Mouse (Mus musculus) WW6 (cell line): ENCODE measurements at regions not wholly inside any gene's neighbourhood (a gene's known extent, or its start where the extent isn't known, plus 50 kb on each side); places are given as distances from the start of the nearest gene placed in this dataset.

ENCODE experiments used
- DNase-seq: peaks from one replicate; pipeline ENCODE4 v3.0.0-alpha.2; 2013; ENCODE audit warnings: low read depth, low spot score

GRCm38 (mm10) chr2:30698758-30699535, 104.1 kb downstream of the Cstad start:
- DNase-seq, result no peak

GRCm38 (mm10) chr2:30697851-30698250, 103.0 kb downstream of the Cstad start:
- no peak for DNase-seq

DNA sequence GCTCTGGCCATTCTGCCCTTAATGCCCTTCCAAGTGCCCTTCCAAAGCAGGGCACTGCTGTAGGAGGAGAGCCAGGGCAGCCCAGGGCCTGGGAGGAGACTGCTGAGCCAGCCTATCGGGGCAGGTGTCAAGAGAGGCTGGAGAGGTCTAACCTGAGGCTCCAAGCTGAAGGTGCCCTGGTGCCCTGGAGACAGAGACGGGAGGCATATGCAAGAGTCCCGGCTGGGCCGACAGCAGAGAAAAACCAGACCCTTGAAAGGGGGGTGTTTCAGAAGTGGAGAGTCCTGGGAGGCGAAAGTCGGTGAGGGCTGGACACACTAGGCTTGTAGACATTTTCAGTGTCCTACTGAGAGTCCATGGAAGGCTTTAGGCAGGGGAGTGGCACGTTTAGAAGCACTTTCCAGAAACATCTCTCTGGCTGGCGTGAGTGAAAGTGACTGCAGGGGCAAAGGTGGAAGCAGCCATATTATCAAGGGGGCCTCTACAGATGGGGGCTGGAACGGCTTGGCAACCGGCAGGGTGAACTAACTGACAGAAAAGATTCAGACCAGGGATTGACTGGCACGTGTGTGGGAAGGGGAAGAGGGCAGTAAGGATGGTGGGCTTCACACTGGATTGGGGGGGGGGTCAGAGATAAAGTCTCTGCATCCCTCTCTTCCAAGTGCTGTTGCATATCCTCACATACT, 101.1 kb downstream of the Cstad start:
- DNase-seq, result no peak

GRCm38 (mm10) chr2:30695041-30695440, 100.2 kb downstream of the Cstad start:
- DNase-seq, result no peak

DNA sequence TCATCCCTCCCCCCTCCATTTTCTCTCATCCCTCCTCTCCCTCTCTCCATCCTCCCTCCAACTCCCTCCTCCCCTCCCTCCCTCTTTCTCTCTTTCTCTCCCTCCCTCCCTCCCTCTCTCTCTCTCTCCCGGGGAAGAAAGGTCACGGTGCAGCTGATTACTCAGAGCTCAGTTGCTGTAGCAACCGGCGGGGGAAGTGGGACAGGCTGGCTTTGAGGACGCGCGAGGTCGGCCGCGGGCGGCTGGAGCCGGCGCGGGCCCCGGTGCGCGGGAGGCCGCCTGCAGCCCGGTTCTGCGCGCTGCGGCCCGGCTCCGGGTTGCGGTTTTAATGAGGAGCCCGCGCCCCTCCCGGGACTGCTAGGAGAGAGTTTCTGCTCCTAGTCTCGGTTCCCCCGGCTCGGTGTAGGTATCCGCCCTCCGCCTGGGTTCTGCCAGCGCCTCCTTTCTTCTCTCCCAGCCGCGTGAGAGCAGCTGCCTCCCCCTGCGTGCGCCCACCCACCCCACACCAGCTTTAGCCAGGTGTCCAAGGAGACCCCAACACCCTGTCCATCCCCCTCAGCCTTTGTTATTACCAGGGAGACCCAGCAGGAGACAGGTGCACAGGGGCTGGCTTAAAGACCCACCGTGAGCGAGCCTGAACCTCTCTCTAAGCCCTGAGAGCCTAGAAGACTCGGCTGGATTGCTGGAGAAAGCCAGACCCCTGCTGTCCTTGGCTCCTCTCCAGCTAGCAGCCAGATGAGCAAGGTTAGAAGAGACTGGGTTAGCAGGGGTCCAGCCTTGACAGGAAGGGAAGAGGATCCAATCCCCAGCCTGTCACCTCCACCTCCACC, 98.6 kb downstream of the Cstad start:
- DNase-seq, result no peak

- no peak for DNase-seq
Observed at GRCm38 (mm10) chr2:30692561-30693205, 97.8 kb downstream of the Cstad start.

- no peak for DNase-seq
Observed at GRCm38 (mm10) chr2:30691857-30692560, 97.2 kb downstream of the Cstad start.

DNA sequence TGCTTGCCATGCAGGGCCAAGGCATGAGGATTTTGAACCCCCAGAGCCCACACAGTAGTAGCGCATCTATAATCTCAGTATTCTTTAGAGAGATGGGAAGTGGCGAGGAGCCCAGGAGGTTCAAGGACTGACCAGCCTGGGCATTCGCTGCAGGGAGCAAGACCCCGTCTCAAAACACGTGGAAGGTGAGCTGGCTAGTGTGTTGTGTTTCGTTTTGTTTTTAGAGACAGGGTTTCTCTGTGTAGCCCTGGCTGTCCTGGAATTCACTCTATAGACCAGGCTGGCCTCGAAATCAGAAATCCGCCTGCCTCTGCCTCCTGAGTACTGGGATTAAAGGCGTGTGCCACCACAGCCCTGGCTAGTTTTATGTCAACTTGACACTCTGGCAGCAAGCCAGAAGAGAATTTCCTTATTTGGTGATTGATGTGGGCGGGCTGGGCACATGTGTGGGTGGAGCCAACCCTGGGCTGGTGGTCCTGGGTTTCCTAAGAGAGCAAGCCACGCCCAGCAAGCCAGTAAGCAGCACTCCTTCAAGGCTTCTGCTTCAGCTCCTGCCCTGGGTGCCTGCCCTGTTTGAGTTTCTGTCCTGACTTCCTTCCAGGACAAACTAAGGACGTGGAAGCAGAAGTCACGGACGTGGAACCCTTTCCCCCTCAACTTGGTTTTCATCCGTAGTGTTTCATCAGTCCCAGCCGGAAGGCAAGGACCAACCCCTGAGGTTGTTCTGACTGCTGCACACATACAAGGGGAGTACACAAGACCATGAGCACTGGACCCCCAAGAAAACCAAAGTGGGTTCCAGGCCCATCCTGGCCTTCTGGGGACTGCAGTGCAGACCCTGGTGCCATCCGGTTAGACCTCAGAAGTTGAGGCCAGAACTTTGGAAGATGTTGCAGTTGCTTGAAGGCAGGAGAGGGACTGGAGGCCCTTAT, 96.4 kb downstream of the Cstad start:
- no peak for DNase-seq

DNA sequence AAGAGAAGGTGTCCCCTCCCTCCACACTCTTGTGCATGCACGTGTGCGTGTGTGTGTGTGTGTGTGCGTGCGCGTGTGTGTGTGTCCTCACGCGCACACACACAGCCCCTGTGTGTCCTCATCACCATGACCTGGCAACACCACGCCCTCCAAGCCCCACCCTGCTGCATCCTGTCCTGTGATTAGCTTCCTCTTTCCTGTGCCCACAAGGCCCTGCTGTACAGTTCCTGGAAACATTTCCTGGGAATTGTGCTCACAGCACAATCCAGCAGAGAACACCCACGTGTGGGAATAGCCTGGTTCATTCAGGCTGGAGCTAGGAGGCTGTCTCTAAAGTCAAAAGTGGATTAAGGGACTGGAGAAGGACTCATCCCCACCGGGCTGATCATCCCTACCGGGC, 95.5 kb downstream of the Cstad start:
- no peak for DNase-seq

DNA sequence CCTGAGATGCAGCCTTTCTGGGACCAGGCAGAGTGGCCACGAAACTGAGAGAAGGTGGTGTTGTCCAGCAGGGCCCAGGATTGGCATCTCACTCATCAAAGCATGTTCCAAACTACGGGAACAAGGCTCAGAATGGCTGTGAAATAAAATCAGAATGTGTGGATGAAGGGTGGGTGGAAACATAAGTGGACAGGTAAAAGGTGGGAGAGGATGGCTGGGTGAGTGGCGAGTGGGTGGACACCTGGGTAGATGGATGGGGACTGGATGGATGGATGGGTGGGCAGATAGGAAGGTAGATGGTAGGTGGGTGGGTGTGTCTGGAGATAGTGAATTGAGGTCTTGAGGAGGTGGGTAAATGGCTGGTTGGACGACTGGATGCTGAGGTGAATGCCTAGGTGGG, 93.6 kb downstream of the Cstad start:
- no peak for DNase-seq

GRCm38 (mm10) chr2:30687121-30687551, 92.3 kb downstream of the Cstad start:
- no peak for DNase-seq

GRCm38 (mm10) chr2:30686359-30686758, 91.5 kb downstream of the Cstad start:
- no peak for DNase-seq

DNA sequence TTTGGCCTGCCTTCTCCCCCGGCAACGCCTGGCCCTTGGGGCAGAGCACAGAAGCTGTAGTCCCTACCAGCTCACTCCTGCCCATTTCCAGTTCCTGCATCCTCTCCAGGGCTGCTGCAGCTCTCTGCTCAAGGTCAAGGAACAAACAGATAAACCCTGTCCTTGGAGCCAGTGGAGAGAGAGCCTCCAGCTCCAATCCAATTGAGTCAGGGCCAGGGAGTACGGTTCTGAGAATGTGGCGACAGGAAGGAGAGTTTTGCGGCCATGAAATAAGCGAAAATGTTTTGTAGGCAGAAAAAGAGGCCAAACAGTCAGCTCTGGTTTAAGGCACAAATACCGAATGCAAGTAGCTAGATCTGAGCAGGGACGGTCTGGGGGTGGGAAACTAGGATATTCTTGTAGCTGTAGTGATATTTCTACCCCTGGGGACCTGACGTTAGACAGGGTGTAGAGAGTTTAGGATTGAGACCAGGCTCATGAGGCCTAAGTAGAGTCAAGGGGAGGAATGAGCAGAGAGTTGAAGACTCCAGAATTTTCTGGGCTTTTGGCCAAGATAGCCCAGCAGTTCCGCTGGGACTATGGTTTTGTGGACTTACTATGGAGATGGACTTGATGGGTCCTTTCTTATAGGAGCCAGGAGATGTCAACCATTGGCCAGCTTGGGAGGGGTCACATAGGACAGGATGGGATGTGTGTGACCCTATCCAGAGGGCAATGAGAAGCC, 90.5 kb downstream of the Cstad start:
- DNase-seq, result no peak

- no peak for DNase-seq
Observed at GRCm38 (mm10) chr2:30684461-30684860, 89.6 kb downstream of the Cstad start.

DNA sequence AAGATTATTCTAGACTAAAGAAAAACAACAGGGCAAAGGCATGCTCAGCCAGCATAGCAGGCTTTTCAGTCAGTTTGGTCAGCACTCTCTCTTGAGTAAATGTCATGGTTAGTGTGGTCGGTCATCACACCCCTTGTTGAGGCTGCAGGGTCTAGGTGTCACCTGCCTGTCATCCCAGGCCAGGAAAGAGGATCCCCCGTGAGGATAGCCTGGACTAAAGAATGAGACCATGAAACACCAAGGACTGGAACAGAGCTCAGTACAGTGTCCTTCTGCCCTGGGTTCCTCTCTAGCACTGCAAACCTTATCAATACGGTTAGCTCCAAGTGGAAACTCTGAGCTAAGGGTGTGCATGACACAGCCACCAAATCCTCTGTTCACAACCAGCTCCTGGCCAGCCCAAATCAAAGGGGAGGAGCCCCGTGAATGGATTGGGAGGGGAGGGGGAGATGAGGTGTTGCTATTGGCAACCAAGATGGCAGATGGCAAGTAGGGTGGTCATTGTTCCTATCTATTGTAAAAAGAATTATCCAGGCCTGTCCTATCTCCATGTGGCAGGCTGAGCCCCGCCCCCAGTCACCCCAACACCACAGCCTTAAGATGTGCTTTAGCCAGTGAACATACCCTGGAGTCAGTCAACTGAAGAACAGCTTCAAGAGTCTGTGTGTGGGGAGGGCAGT, 87.4 kb downstream of the Cstad start:
- DNase-seq, result no peak

DNA sequence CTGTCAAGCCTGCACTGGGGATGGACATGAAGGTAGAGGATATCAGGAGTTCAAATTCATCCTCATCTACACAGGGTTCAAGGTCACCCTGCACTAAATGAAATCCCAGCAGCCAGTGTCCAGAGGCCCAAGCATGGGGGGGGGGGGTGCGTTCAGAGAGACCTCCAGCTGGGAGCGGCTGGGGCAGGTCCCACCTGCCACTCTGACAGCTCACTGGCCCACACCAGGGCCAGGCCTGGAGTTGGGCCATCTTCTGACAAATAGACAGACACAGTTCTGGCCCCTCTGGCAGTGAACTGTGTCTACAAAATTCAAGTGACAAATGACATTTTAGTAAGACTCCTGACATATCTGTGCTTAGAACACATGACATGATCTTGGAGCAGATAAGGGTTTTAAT, 86.8 kb downstream of the Cstad start:
- DNase-seq, result no peak

DNA sequence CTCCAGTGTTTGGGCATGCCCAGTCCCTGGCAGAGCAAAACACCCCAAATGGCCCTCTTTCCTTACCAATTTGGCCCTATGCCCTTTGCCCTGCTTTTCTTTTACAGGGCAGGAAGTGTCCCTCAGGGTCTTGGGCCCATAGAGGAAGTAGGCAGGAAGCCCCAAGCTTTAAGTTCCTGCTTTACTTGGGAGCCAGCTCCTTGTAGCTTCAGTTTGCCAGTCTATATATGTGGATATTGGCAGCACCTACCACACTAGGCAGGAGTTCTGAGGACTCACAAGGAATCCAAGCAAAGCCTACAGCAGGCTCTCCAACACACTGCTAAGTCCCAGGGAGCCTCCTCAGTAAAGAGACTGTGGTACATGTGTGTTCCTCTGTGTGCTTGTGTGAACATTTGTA, 84.2 kb downstream of the Cstad start:
- DNase-seq, result no peak

- no peak for DNase-seq
Observed at GRCm38 (mm10) chr2:30677498-30677897, 82.7 kb downstream of the Cstad start.
